Mouse (Mus musculus) kidney, embryonic 16.5 days (tissue): Measurements from ENCODE around the gene Sema4a. TPM values are rescaled to one million over a fixed set of nuclear protein-coding genes. Genes with fewer than 3 reads are reported as not detected.

Experiments
- ATAC-seq: fragments of 200-750 bp; cut with Nextera tagmentation; 2 replicates; pipeline ENCODE4 v1.8.0; 2017; ENCODE audit warnings: moderate TSS enrichment; ENCODE audit not compliant: low FRiP score, low TSS enrichment
- H3K27ac ChIP-seq: fragments of 300-500 bp; sonication (generic); 2 replicates; pipeline ENCODE4 v1.5.1; 2014; ENCODE audit warnings: low read length
- H3K27me3 ChIP-seq: fragments of 300-500 bp; sonication (generic); 2 replicates; pipeline ENCODE4 v1.6.1; 2014; ENCODE audit warnings: low read length, control low read depth, mixed read lengths; ENCODE audit not compliant: insufficient read depth
- H3K36me3 ChIP-seq: fragments of 300-500 bp; sonication (generic); 2 replicates; pipeline ENCODE4 v1.6.1; 2014; ENCODE audit warnings: low read length, control low read depth, mixed read lengths; ENCODE audit not compliant: insufficient read depth
- H3K4me1 ChIP-seq: fragments of 300-500 bp; sonication (generic); 2 replicates; pipeline ENCODE4 v1.6.1; 2014; ENCODE audit warnings: low read length, control low read depth, mixed read lengths; ENCODE audit not compliant: insufficient read depth
- H3K4me2 ChIP-seq: fragments of 300-500 bp; sonication (generic); replicated peaks from 2 replicates; pipeline ENCODE4 v1.6.1; 2014; ENCODE audit warnings: low read depth, low read length
- H3K4me3 ChIP-seq: fragments of 300-500 bp; sonication (generic); 2 replicates; pipeline ENCODE4 v1.5.1; 2014; ENCODE audit warnings: mild to moderate bottlenecking, low read length
- H3K9ac ChIP-seq: fragments of 300-500 bp; sonication (generic); replicated peaks from 2 replicates; pipeline ENCODE4 v1.6.1; 2014; ENCODE audit warnings: low read length
- H3K9me3 ChIP-seq: fragments of 300-500 bp; sonication (generic); 2 replicates; pipeline ENCODE4 v1.6.1; 2016; ENCODE audit warnings: low read length, control low read depth
- WGBS: fragments of 180-500 bp; shearing (Covaris S2); extraction: QIAGEN DNeasy Blood & Tissue Kit; methylation state at CpG from one replicate; pipeline ENCODE4 v1.1.7; 2014; 5-methylcytosine and 5-hydroxymethylcytosine counted together
- polyA plus RNA-seq: library from polyadenylated mRNA; unstranded; fragments of >200 nt; fragmentation: Nextera tagmentation; extraction: Ambion mirVana; gene quantifications from 2 replicates; pipeline ENCODE4 v1.2.1, GENCODE M21; 2015

Sema4a gene
- polyA plus RNA-seq, 1 experiment from 2014 or later: 19.6 TPM

- Histone ChIP-seq H3K4me2 (no peak overlapping the region), H3K27ac (no peak overlapping the region), H3K36me3 (peaks cover 31% of the 10 kb centered on the region), H3K27me3 (no peaks in the 10 kb centered on the region), H3K9me3 (no peaks in the 10 kb centered on the region), H3K4me3 (no peak overlapping the region), H3K4me1 (peaks cover 16% of the 10 kb centered on the region), H3K9ac (peak overlapping the region; percentile 42; the same call in 1 of the 2 replicates)
- ATAC-seq: no peak
- 44% methylated on average over 9 of the region's 9 CpGs for WGBS
Measured at GRCm38 (mm10) chr3:88422020-88422720, 38.8 kb downstream of the Sema4a start.

- Histone ChIP-seq H3K4me1 (peaks cover 16% of the 10 kb centered on the region), H3K4me3 (no peak overlapping the region), H3K27me3 (no peaks in the 10 kb centered on the region), H3K9me3 (no peaks in the 10 kb centered on the region), H3K9ac (no peak overlapping the region), H3K27ac (no peak overlapping the region), H3K36me3 (peaks cover 44% of the 10 kb centered on the region), H3K4me2 (no peak overlapping the region)
- WGBS: 90% methylated on average over 19 of the region's 19 CpGs
- no peak for ATAC-seq
Measured at GRCm38 (mm10) chr3:88420771-88421170, 40.2 kb downstream of the Sema4a start.

- peaks cover 4% of the 10 kb centered on the region; the same call in 1 of the 2 replicates for H3K4me1 ChIP-seq
- H3K4me3 ChIP-seq: no peak overlapping the region
- ATAC-seq: no peak
- no peak overlapping the region for H3K4me2 ChIP-seq
- WGBS: 68% methylated on average over 6 of the region's 6 CpGs
- H3K27me3 ChIP-seq: no peaks in the 10 kb centered on the region
- no peak overlapping the region for H3K9ac ChIP-seq
- peaks cover 52% of the 10 kb centered on the region for H3K36me3 ChIP-seq
- H3K27ac ChIP-seq: no peak overlapping the region
- H3K9me3 ChIP-seq: no peaks in the 10 kb centered on the region
Measured at GRCm38 (mm10) chr3:88418016-88418415, 43.0 kb downstream of the Sema4a start.

GRCm38 (mm10) chr3:88415668-88416067 is 45.3 kb downstream of the Sema4a start:
- H3K4me2 ChIP-seq: no peak overlapping the region
- H3K27ac ChIP-seq: no peak overlapping the region
- peaks cover 7% of the 10 kb centered on the region; the same call in 1 of the 2 replicates for H3K4me1 ChIP-seq
- no peaks in the 10 kb centered on the region for H3K27me3 ChIP-seq
- H3K4me3 ChIP-seq: no peak overlapping the region
- ATAC-seq: no peak
- no peak overlapping the region for H3K9ac ChIP-seq
- H3K9me3 ChIP-seq: no peaks in the 10 kb centered on the region
- WGBS: 89% methylated on average over 4 of the region's 4 CpGs
- H3K36me3 ChIP-seq: peaks cover 54% of the 10 kb centered on the region

- no peak overlapping the region for H3K4me2 ChIP-seq
- H3K4me3 ChIP-seq: no peak overlapping the region
- WGBS: 85% methylated on average over 11 of the region's 11 CpGs
- H3K27me3 ChIP-seq: no peaks in the 10 kb centered on the region
- ATAC-seq: no peak
- H3K9me3 ChIP-seq: no peaks in the 10 kb centered on the region
- H3K27ac ChIP-seq: no peak overlapping the region
- H3K9ac ChIP-seq: no peak overlapping the region
- peaks cover 30% of the 10 kb centered on the region for H3K36me3 ChIP-seq
- peaks cover 18% of the 10 kb centered on the region for H3K4me1 ChIP-seq
Measured at GRCm38 (mm10) chr3:88412636-88413035, 48.3 kb downstream of the Sema4a start.

GRCm38 (mm10) chr3:88411681-88412080 is 49.3 kb downstream of the Sema4a start:
- Histone ChIP-seq H3K27me3 (no peaks in the 10 kb centered on the region), H3K4me1 (peaks cover 26% of the 10 kb centered on the region), H3K4me2 (no peak overlapping the region), H3K9ac (no peak overlapping the region), H3K4me3 (no peak overlapping the region), H3K36me3 (peaks cover 25% of the 10 kb centered on the region), H3K9me3 (no peaks in the 10 kb centered on the region), H3K27ac (no peak overlapping the region)
- 92% methylated on average over 4 of the region's 4 CpGs for WGBS
- ATAC-seq: no peak

- Histone ChIP-seq H3K27ac (peak overlapping the region; percentile 98), H3K36me3 (peaks cover 17% of the 10 kb centered on the region), H3K9me3 (no peaks in the 10 kb centered on the region), H3K4me1 (peaks cover 30% of the 10 kb centered on the region), H3K4me3 (peak overlapping the region; percentile 76), H3K9ac (peak overlapping the region; percentile 92), H3K27me3 (no peaks in the 10 kb centered on the region), H3K4me2 (peak overlapping the region; percentile 51)
- WGBS: 24% methylated on average over 7 of the region's 7 CpGs
- no peak; the same call in 1 of the 2 replicates for ATAC-seq
Measured at GRCm38 (mm10) chr3:88410645-88411031, 50.3 kb downstream of the Sema4a start.

- Histone ChIP-seq H3K4me3 (peak within 1 kb of the TSS; percentile 76), H3K9ac (peak within 1 kb of the TSS; percentile 92), H3K27me3 (no peaks in the 10 kb centered on the region), H3K9me3 (no peaks in the 10 kb centered on the region), H3K27ac (peak within 1 kb of the TSS; percentile 98), H3K36me3 (peaks cover 13% of the 10 kb centered on the region), H3K4me1 (peaks cover 30% of the 10 kb centered on the region), H3K4me2 (peak within 1 kb of the TSS; percentile 51)
- under 1% methylated on average over 54 of the region's 54 CpGs for WGBS
- ATAC-seq: peak; percentile 92
Measured at GRCm38 (mm10) chr3:88409741-88410644, 51.0 kb downstream of the Sema4a start, which contains the start of gene Pmf1. Pmf1 (minus strand) TSS chr3:88410331.

GRCm38 (mm10) chr3:88408953-88409352 is 52.0 kb downstream of the Sema4a start:
- WGBS: 38% methylated on average over 5 of the region's 5 CpGs
- no peaks in the 10 kb centered on the region for H3K9me3 ChIP-seq
- H3K4me3 ChIP-seq: peak overlapping the region; percentile 76
- peaks cover 30% of the 10 kb centered on the region for H3K4me1 ChIP-seq
- H3K9ac ChIP-seq: peak overlapping the region; percentile 92
- no peaks in the 10 kb centered on the region for H3K27me3 ChIP-seq
- peaks cover 9% of the 10 kb centered on the region for H3K36me3 ChIP-seq
- H3K27ac ChIP-seq: peak overlapping the region; percentile 36; the same call in 1 of the 2 replicates
- peak overlapping the region; percentile 51 for H3K4me2 ChIP-seq
- no peak for ATAC-seq
